16 mouse cellular contexts compared by ENCODE assay signal in genomic region chr4:136666002-136666401, GRCm38 (mm10). TPM values are rescaled to one million over a fixed set of nuclear protein-coding genes. Genes with fewer than 3 reads are reported as not detected.
DNase-seq lines count a peak whose midpoint lies in the region; ATAC-seq and TF ChIP-seq lines count a peak whose summit lies in the region.
"Had no signal": no experiment of that assay in that cellular context is flagged by ENCODE, and none has a peak within 500 bp of the region (broad histone marks: within the 10 kb centered on the region; RNA-seq: fewer than 3 reads in every experiment).

No protein-coding gene starts in this region.

- intact Hi-C loops in heart, adult 2 months (cut with DNase I) = no loop called here
- intact Hi-C loops in left cerebral cortex, postnatal 36 days (cut with DNase I) = no loop called here

- H3K4me1 ChIP-seq in heart, adult 2 months (ENCODE audit: control insufficient read depth, insufficient read depth, low read length) = no peaks in the 10 kb centered on the region
- H3K4me1 ChIP-seq in lung, postnatal 0 days (ENCODE audit: insufficient read depth, low read depth, low read length) = no peaks in the 10 kb centered on the region
- no peaks in the 10 kb centered on the region for H3K4me1 ChIP-seq in embryonic fibroblast, embryonic 13.5 days (ENCODE audit: control insufficient read depth, insufficient read depth, low read length)
- H3K4me1 ChIP-seq: lung, embryonic 15.5 days; neural tube, embryonic 15.5 days had no signal

- 57% methylated on average over 4 of the region's 4 CpGs for WGBS in heart, adult 2 months
- 60% methylated on average over 4 of the region's 4 CpGs for WGBS in lung, postnatal 0 days

- no peaks in the 10 kb centered on the region; the same call in 1 of the 2 replicates for H3K27me3 ChIP-seq in heart, adult 2 months (ENCODE audit: control insufficient read depth, insufficient read depth, low read length)
- H3K27me3 ChIP-seq in lung, postnatal 0 days (replicated peaks; ENCODE audit: insufficient read depth, low read length) = no peaks in the 10 kb centered on the region
- H3K27me3 ChIP-seq: lung, embryonic 15.5 days; neural tube, embryonic 15.5 days had no signal

- DNase-seq in heart, adult 2 months = no peak
- no peak for DNase-seq in heart, adult 11 months
- no peak for DNase-seq in lung, postnatal 0 days (ENCODE audit: low spot score)
- DNase-seq in lung, postnatal 10 days = no peak
- peak; percentile 46 for DNase-seq in ES-CJ7 (ENCODE audit: low read depth, low spot score)
- no peak for DNase-seq in embryo, embryonic 10.5 days (ENCODE audit: low spot score)
- DNase-seq in left cerebral cortex, postnatal 36 days (ENCODE audit: low spot score in 2 of 2) = no peak
- DNase-seq: adrenal gland, adult 2 months; midbrain, embryonic 14.5 days; thymus, postnatal 25 days had no signal

- no peaks in the 10 kb centered on the region for H3K9me3 ChIP-seq in lung, postnatal 0 days (ENCODE audit: low read length)
- H3K9me3 ChIP-seq: lung, embryonic 15.5 days; neural tube, embryonic 15.5 days had no signal

- no peak overlapping the region for H3K9ac ChIP-seq in heart, adult 2 months (ENCODE audit: low read depth, low read length)
- no peak overlapping the region for H3K9ac ChIP-seq in lung, postnatal 0 days (replicated peaks; ENCODE audit: low read depth)
- H3K9ac ChIP-seq: hindbrain, embryonic 14.5 days; lung, embryonic 15.5 days; neural tube, embryonic 15.5 days had no signal

- no peaks in the 10 kb centered on the region for H3K79me2 ChIP-seq in heart, adult 2 months (replicated peaks; ENCODE audit: control insufficient read depth, insufficient read depth, low read length)

- H3K36me3 ChIP-seq in heart, adult 2 months (ENCODE audit: control insufficient read depth, insufficient read depth, low read length) = no peaks in the 10 kb centered on the region
- no peaks in the 10 kb centered on the region for H3K36me3 ChIP-seq in lung, postnatal 0 days (ENCODE audit: insufficient read depth, low read length)
- H3K36me3 ChIP-seq: lung, embryonic 15.5 days had no signal

- no peak for ATAC-seq in lung, postnatal 0 days

- no peak for TF ChIP-seq POLR2A in heart, adult 2 months (IDR thresholded peaks at IDR 0.05; ENCODE audit: insufficient read depth, low read depth, low read length)
- TF ChIP-seq POLR2A in embryonic fibroblast, embryonic 13.5 days (IDR thresholded peaks at IDR 0.05; ENCODE audit: low read depth, low read length) = no peak

- peak; percentile 53 for TF ChIP-seq CTCF in heart, adult 2 months (IDR thresholded peaks at IDR 0.05)
- peak; percentile 47 for TF ChIP-seq CTCF in lung, postnatal 0 days (IDR thresholded peaks at IDR 0.05)
- 0 out of 2 replicates have a peak, but pooled peaks have one; percentile 6 for TF ChIP-seq CTCF in embryonic fibroblast, embryonic 13.5 days (IDR thresholded peaks at IDR 0.05; ENCODE audit: borderline replicate concordance, insufficient read depth, low read length)

- no peak overlapping the region for H3K4me3 ChIP-seq in heart, adult 2 months
- H3K4me3 ChIP-seq in lung, postnatal 0 days (ENCODE audit: low read depth, low read length) = no peak overlapping the region
- H3K4me3 ChIP-seq in embryonic fibroblast, embryonic 13.5 days (ENCODE audit: insufficient read depth, low read length) = no peak overlapping the region
- H3K4me3 ChIP-seq: lung, embryonic 15.5 days; neural tube, embryonic 15.5 days had no signal

- no peak overlapping the region for H3K27ac ChIP-seq in heart, adult 2 months
- H3K27ac ChIP-seq in lung, postnatal 0 days (ENCODE audit: low read length) = no peak overlapping the region
- H3K27ac ChIP-seq in embryonic fibroblast, embryonic 13.5 days (ENCODE audit: insufficient read depth, low read length) = no peak overlapping the region
- H3K27ac ChIP-seq: lung, embryonic 15.5 days had no signal

- no peak overlapping the region for H3K4me2 ChIP-seq in lung, postnatal 0 days (replicated peaks; ENCODE audit: low read depth, low read length)
- H3K4me2 ChIP-seq: heart, embryonic 11.5 days; hindbrain, embryonic 14.5 days; lung, embryonic 15.5 days; neural tube, embryonic 15.5 days had no signal

- no peak for TF ChIP-seq EP300 in heart, adult 2 months (IDR thresholded peaks at IDR 0.05; ENCODE audit: insufficient read depth, low read depth, low read length)
- no peak for TF ChIP-seq EP300 in lung, postnatal 0 days (IDR thresholded peaks at IDR 0.05)

RNA-seq across cellular contexts. Expression of gene Lactbl1, which starts 43.6 kb away (rescaled TPM):
- total RNA-seq in heart, adult 2 months (2021) = not detected
- 0.08 and 0.18 TPM in 2 replicates for polyA plus RNA-seq in heart, adult 2 months (2012; rRNA removed)
- not detected in 2 replicates for polyA plus RNA-seq in lung, postnatal 0 days (2015; fragmentation: Nextera tagmentation; extraction: Ambion mirVana)
- not detected in 2 replicates for polyA plus RNA-seq in embryonic fibroblast, embryonic 13.5 days (2011; ENCODE audit: insufficient read length, low read depth, missing spikeins)
- under 1 TPM in 1 of 2 experiments, not detected in 1; 0.15 TPM for total RNA-seq in left cerebral cortex, postnatal 36 days (2021)
- total RNA-seq: adrenal gland, adult 2 months had no signal
- polyA plus RNA-seq: adrenal gland, adult 2 months; heart, embryonic 11.5 days; lung, embryonic 15.5 days; midbrain, embryonic 14.5 days had no signal

RNA-seq across cellular contexts. Expression of gene Tex46, which starts 55.8 kb away (rescaled TPM):
- not detected for total RNA-seq in heart, adult 2 months (2021)
- not detected in 2 replicates for polyA plus RNA-seq in heart, adult 2 months (2012; rRNA removed)
- polyA plus RNA-seq in lung, postnatal 0 days (2015; fragmentation: Nextera tagmentation; extraction: Ambion mirVana) = not detected in 2 replicates
- polyA plus RNA-seq in embryonic fibroblast, embryonic 13.5 days (2011; ENCODE audit: insufficient read length, low read depth, missing spikeins) = not detected in 2 replicates
- not detected for total RNA-seq in left cerebral cortex, postnatal 36 days (2021)
- total RNA-seq: adrenal gland, adult 2 months; left cerebral cortex, postnatal 10 days had no signal
- polyA plus RNA-seq: adrenal gland, adult 2 months; heart, embryonic 11.5 days; hindbrain, embryonic 14.5 days; lung, embryonic 15.5 days; midbrain, embryonic 14.5 days; neural tube, embryonic 15.5 days had no signal
